18 mouse cellular contexts compared by ENCODE assay signal in genomic region chr10:83053886-83054550, GRCm38 (mm10).
A peak's percentile ranks its signal among the peaks of the same experiment; 100 is the strongest.
DNase-seq lines count a peak whose midpoint lies in the region; ATAC-seq lines count a peak whose summit lies in the region.
"Had no signal": no experiment of that assay in that cellular context is flagged by ENCODE, and none has a peak within 500 bp of the region (broad histone marks: within the 10 kb centered on the region; RNA-seq: fewer than 3 reads in every experiment).

No protein-coding gene starts in this region.

- H3K9me3 ChIP-seq in kidney, embryonic 16.5 days (ENCODE audit: low read length), result no peaks in the 10 kb centered on the region
- H3K9me3 ChIP-seq: forebrain, embryonic 12.5 days; heart, embryonic 12.5 days; hindbrain, embryonic 10.5 days; hindbrain, embryonic 15.5 days had no signal

- WGBS in kidney, embryonic 16.5 days, result 78% methylated on average over 10 of the region's 10 CpGs

- peak; percentile 61 for DNase-seq in kidney, adult 18-20 months
- DNase-seq in urinary bladder, postnatal 14 days (ENCODE audit: low spot score), result peak; percentile 40
- DNase-seq in urinary bladder, postnatal 36 days (ENCODE audit: low spot score in 2 of 2), result no peak
- peak; percentile 65 for DNase-seq in kidney, postnatal 14 days
- DNase-seq in spleen, adult 12 weeks (ENCODE audit: low spot score), result no peak
- DNase-seq in cerebellum, adult 11 months, result no peak
- DNase-seq: adrenal gland, adult 2 months; adrenal gland, postnatal 25 days; cerebellum, adult 2 months; cerebellum, postnatal 10 days; gastrocnemius, postnatal 10 days had no signal

- H3K4me2 ChIP-seq in kidney, embryonic 16.5 days (replicated peaks; ENCODE audit: low read depth, low read length), result no peak overlapping the region
- H3K4me2 ChIP-seq: forebrain, embryonic 12.5 days; heart, embryonic 12.5 days; hindbrain, embryonic 15.5 days had no signal

- ATAC-seq in kidney, embryonic 16.5 days (ENCODE audit: low FRiP score, low TSS enrichment), result no peak
- ATAC-seq: forebrain, embryonic 16.5 days had no signal

- no peaks in the 10 kb centered on the region for H3K27me3 ChIP-seq in kidney, embryonic 16.5 days (ENCODE audit: insufficient read depth, low read length)
- H3K27me3 ChIP-seq: CH12.LX; forebrain, embryonic 12.5 days; heart, embryonic 12.5 days; hindbrain, embryonic 15.5 days had no signal

- H3K27ac ChIP-seq in kidney, embryonic 16.5 days (ENCODE audit: low read length), result no peak overlapping the region
- H3K27ac ChIP-seq: forebrain, embryonic 12.5 days; hindbrain, embryonic 10.5 days; hindbrain, embryonic 15.5 days had no signal

- H3K4me1 ChIP-seq in kidney, embryonic 16.5 days (ENCODE audit: insufficient read depth, low read length), result peaks cover 5% of the 10 kb centered on the region

- no peaks in the 10 kb centered on the region for H3K36me3 ChIP-seq in kidney, embryonic 16.5 days (ENCODE audit: insufficient read depth, low read length)
- H3K36me3 ChIP-seq: forebrain, embryonic 12.5 days; heart, embryonic 12.5 days; hindbrain, embryonic 10.5 days; hindbrain, embryonic 15.5 days had no signal

- no peak overlapping the region for H3K9ac ChIP-seq in kidney, embryonic 16.5 days (replicated peaks; ENCODE audit: low read length)
- H3K9ac ChIP-seq: forebrain, embryonic 12.5 days; heart, embryonic 12.5 days; hindbrain, embryonic 15.5 days had no signal

- H3K4me3 ChIP-seq in kidney, embryonic 16.5 days (ENCODE audit: low read length), result no peak overlapping the region
- H3K4me3 ChIP-seq: forebrain, embryonic 12.5 days; heart, embryonic 12.5 days; hindbrain, embryonic 10.5 days; hindbrain, embryonic 15.5 days had no signal

Comparison
In these comparisons a context has a peak if more than half of its experiments do, and no peak if none do; other contexts are left out.
1. DNase-seq: peak in kidney, adult 18-20 months (single experiment), urinary bladder, postnatal 14 days (single experiment) and kidney, postnatal 14 days (single experiment); none in urinary bladder, postnatal 36 days (0 of 2), spleen, adult 12 weeks (single experiment) and cerebellum, adult 11 months (single experiment).